Mouse (Mus musculus): ENCODE measurements at regions not wholly inside any gene's neighbourhood (a gene's known extent, or its start where the extent isn't known, plus 50 kb on each side); places are given as distances from the start of the nearest gene placed in this dataset.
A peak's percentile ranks its signal among the peaks of the same experiment; 100 is the strongest.

GRCm38 (mm10) chr4:12567643-12568042, 395.8 kb upstream of the Fam92a start:
- Histone ChIP-seq H3K27me3 (ENCODE audit: control insufficient read depth, insufficient read depth, low read depth, low read length) (no peaks in the 10 kb centered on the region), H3K4me2 (ENCODE audit: low read length) (no peak overlapping the region), H3K4me3 (ENCODE audit: low read depth, low read length) (no peak overlapping the region), H3K36me3 (ENCODE audit: control insufficient read depth, insufficient read depth, low read length) (no peaks in the 10 kb centered on the region), H3K9ac (ENCODE audit: low read depth, low read length) (no peak overlapping the region), H3K27ac (ENCODE audit: low read length) (no peak overlapping the region), H3K9me3 (replicated peaks; ENCODE audit: control insufficient read depth, low read length, poor library complexity, severe bottlenecking) (no peaks in the 10 kb centered on the region), H3K4me1 (ENCODE audit: control insufficient read depth, insufficient read depth, low read length) (0 out of 2 replicates have a peak, but pooled peaks cover 2% of the 10 kb centered on the region)
- WGBS, result 6% methylated on average over 5 of the region's 5 CpGs
- ATAC-seq, result no peak

DNA sequence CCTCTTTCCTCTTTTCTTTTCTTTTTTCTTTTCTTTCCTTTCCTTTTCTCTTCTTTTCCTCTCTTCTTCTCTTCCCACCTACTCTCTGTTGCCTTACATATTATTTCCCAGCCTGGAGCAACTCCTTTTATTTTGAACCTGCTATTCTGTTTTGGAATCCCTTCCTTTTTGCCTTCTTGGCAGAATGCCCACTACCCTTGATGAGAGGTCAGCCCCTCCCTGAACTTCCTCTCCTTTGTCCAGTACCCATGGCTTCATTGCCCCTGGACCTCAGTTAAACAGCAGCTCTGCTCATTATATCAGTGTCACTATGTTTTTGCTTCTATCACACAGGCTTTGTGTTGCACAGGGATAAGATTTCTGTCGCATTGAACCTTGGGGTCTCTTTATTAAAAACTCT, 391.2 kb upstream of the Fam92a start:
- H3K4me2 ChIP-seq (ENCODE audit: low read length), result no peak overlapping the region
- no peaks in the 10 kb centered on the region for H3K27me3 ChIP-seq (ENCODE audit: control insufficient read depth, insufficient read depth, low read depth, low read length)
- H3K27ac ChIP-seq (ENCODE audit: low read length), result no peak overlapping the region
- no peak for ATAC-seq
- WGBS, result 40% methylated on average over 1 of the region's 1 CpGs
- H3K9ac ChIP-seq (ENCODE audit: low read depth, low read length), result no peak overlapping the region
- no peaks in the 10 kb centered on the region for H3K9me3 ChIP-seq (replicated peaks; ENCODE audit: control insufficient read depth, low read length, poor library complexity, severe bottlenecking)
- H3K4me3 ChIP-seq (ENCODE audit: low read depth, low read length), result no peak overlapping the region
- H3K36me3 ChIP-seq (ENCODE audit: control insufficient read depth, insufficient read depth, low read length), result no peaks in the 10 kb centered on the region
- 0 out of 2 replicates have a peak, but pooled peaks cover 2% of the 10 kb centered on the region for H3K4me1 ChIP-seq (ENCODE audit: control insufficient read depth, insufficient read depth, low read length)

DNA sequence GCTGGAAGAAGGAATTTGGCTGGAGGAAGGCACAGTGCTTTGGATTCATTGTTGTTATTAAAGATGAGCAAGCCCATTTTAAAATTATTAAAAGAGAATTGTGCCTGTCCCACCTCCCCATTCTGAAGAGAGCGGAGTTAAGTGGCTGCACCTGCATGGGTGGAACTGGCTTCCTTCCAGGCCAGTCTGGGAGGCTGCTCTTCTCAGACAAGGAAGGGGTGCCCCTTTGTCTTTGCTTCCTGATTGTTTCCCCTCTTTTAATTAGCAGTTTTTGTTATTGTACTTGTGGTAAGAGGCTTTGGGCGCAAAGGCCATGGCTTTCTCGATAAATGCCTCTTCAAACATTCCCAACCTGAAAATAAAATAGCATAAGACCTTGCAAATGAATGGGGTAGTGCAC, 388.7 kb upstream of the Fam92a start:
- H3K27ac ChIP-seq (ENCODE audit: low read length), result no peak overlapping the region
- H3K9ac ChIP-seq (ENCODE audit: low read depth, low read length), result no peak overlapping the region
- 0 out of 2 replicates have a peak, but pooled peaks cover 2% of the 10 kb centered on the region for H3K4me1 ChIP-seq (ENCODE audit: control insufficient read depth, insufficient read depth, low read length)
- 56% methylated on average over 3 of the region's 3 CpGs for WGBS
- no peaks in the 10 kb centered on the region for H3K36me3 ChIP-seq (ENCODE audit: control insufficient read depth, insufficient read depth, low read length)
- no peak for ATAC-seq
- no peaks in the 10 kb centered on the region for H3K27me3 ChIP-seq (ENCODE audit: control insufficient read depth, insufficient read depth, low read depth, low read length)
- no peak overlapping the region for H3K4me3 ChIP-seq (ENCODE audit: low read depth, low read length)
- no peak overlapping the region for H3K4me2 ChIP-seq (ENCODE audit: low read length)
- H3K9me3 ChIP-seq (replicated peaks; ENCODE audit: control insufficient read depth, low read length, poor library complexity, severe bottlenecking), result no peaks in the 10 kb centered on the region

GRCm38 (mm10) chr4:12560015-12560414, 388.2 kb upstream of the Fam92a start:
- Histone ChIP-seq H3K4me1 (ENCODE audit: control insufficient read depth, insufficient read depth, low read length) (0 out of 2 replicates have a peak, but pooled peaks cover 2% of the 10 kb centered on the region), H3K36me3 (ENCODE audit: control insufficient read depth, insufficient read depth, low read length) (no peaks in the 10 kb centered on the region), H3K27me3 (ENCODE audit: control insufficient read depth, insufficient read depth, low read depth, low read length) (no peaks in the 10 kb centered on the region), H3K9me3 (replicated peaks; ENCODE audit: control insufficient read depth, low read length, poor library complexity, severe bottlenecking) (no peaks in the 10 kb centered on the region), H3K27ac (ENCODE audit: low read length) (no peak overlapping the region), H3K4me2 (ENCODE audit: low read length) (no peak overlapping the region), H3K4me3 (ENCODE audit: low read depth, low read length) (no peak overlapping the region), H3K9ac (ENCODE audit: low read depth, low read length) (no peak overlapping the region)
- WGBS, result 58% methylated on average over 4 of the region's 4 CpGs
- no peak for ATAC-seq

GRCm38 (mm10) chr4:12557105-12557504, 385.3 kb upstream of the Fam92a start:
- Histone ChIP-seq H3K27me3 (ENCODE audit: control insufficient read depth, insufficient read depth, low read depth, low read length) (no peaks in the 10 kb centered on the region), H3K27ac (ENCODE audit: low read length) (no peak overlapping the region), H3K9me3 (replicated peaks; ENCODE audit: control insufficient read depth, low read length, poor library complexity, severe bottlenecking) (no peaks in the 10 kb centered on the region), H3K4me2 (ENCODE audit: low read length) (no peak overlapping the region), H3K36me3 (ENCODE audit: control insufficient read depth, insufficient read depth, low read length) (no peaks in the 10 kb centered on the region), H3K4me1 (ENCODE audit: control insufficient read depth, insufficient read depth, low read length) (0 out of 2 replicates have a peak, but pooled peaks cover 2% of the 10 kb centered on the region), H3K9ac (ENCODE audit: low read depth, low read length) (no peak overlapping the region), H3K4me3 (ENCODE audit: low read depth, low read length) (no peak overlapping the region)
- ATAC-seq, result no peak
- 75% methylated on average over 2 of the region's 2 CpGs for WGBS

DNA sequence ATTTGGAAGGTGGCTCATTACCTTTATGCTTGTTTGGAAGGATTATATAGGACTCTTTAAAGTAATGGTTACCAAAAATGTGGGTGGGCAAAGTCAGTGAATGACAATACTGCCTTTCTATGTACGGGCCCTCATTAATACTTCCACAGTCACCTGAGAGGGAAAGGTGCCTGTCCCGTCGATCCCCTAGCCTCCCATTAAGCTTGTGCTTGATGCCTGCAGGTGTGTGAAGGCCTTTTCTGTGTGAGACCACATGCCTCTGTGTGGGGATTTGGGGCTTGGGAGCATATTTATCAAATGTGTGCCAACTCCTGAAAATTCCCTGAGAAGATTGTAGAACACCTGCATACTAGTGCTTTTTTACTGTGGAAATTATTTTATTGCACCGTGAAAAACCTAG, 377.4 kb upstream of the Fam92a start:
- no peak for ATAC-seq
- Histone ChIP-seq H3K4me2 (ENCODE audit: low read length) (no peak overlapping the region), H3K4me1 (ENCODE audit: control insufficient read depth, insufficient read depth, low read length) (no peaks in the 10 kb centered on the region), H3K27ac (ENCODE audit: low read length) (no peak overlapping the region), H3K27me3 (ENCODE audit: control insufficient read depth, insufficient read depth, low read depth, low read length) (no peaks in the 10 kb centered on the region), H3K4me3 (ENCODE audit: low read depth, low read length) (no peak overlapping the region), H3K9ac (ENCODE audit: low read depth, low read length) (no peak overlapping the region), H3K36me3 (ENCODE audit: control insufficient read depth, insufficient read depth, low read length) (no peaks in the 10 kb centered on the region), H3K9me3 (replicated peaks; ENCODE audit: control insufficient read depth, low read length, poor library complexity, severe bottlenecking) (no peaks in the 10 kb centered on the region)
- 86% methylated on average over 4 of the region's 4 CpGs for WGBS

- Histone ChIP-seq H3K4me3 (ENCODE audit: low read depth, low read length) (no peak overlapping the region), H3K36me3 (ENCODE audit: control insufficient read depth, insufficient read depth, low read length) (no peaks in the 10 kb centered on the region), H3K27ac (ENCODE audit: low read length) (no peak overlapping the region), H3K9ac (ENCODE audit: low read depth, low read length) (no peak overlapping the region), H3K4me2 (ENCODE audit: low read length) (no peak overlapping the region), H3K4me1 (ENCODE audit: control insufficient read depth, insufficient read depth, low read length) (peaks cover 10% of the 10 kb centered on the region), H3K27me3 (ENCODE audit: control insufficient read depth, insufficient read depth, low read depth, low read length) (no peaks in the 10 kb centered on the region), H3K9me3 (replicated peaks; ENCODE audit: control insufficient read depth, low read length, poor library complexity, severe bottlenecking) (no peaks in the 10 kb centered on the region)
- no peak for ATAC-seq
- 66% methylated on average over 2 of the region's 2 CpGs for whole genome bisulfite sequencing
Measured at GRCm38 (mm10) chr4:12543906-12544305, 372.1 kb upstream of the Fam92a start.

GRCm38 (mm10) chr4:12541508-12541907, 369.7 kb upstream of the Fam92a start:
- H3K9me3 ChIP-seq (replicated peaks; ENCODE audit: control insufficient read depth, low read length, poor library complexity, severe bottlenecking), result no peaks in the 10 kb centered on the region
- no peaks in the 10 kb centered on the region for H3K27me3 ChIP-seq (ENCODE audit: control insufficient read depth, insufficient read depth, low read depth, low read length)
- no peaks in the 10 kb centered on the region for H3K36me3 ChIP-seq (ENCODE audit: control insufficient read depth, insufficient read depth, low read length)
- no peak overlapping the region for H3K4me2 ChIP-seq (ENCODE audit: low read length)
- no peak overlapping the region for H3K27ac ChIP-seq (ENCODE audit: low read length)
- H3K4me3 ChIP-seq (ENCODE audit: low read depth, low read length), result no peak overlapping the region
- peaks cover 21% of the 10 kb centered on the region for H3K4me1 ChIP-seq (ENCODE audit: control insufficient read depth, insufficient read depth, low read length)
- ATAC-seq, result no peak
- no peak overlapping the region for H3K9ac ChIP-seq (ENCODE audit: low read depth, low read length)
- WGBS, result 96% methylated on average over 1 of the region's 1 CpGs

GRCm38 (mm10) chr4:12539184-12539791, 367.5 kb upstream of the Fam92a start:
- no peaks in the 10 kb centered on the region for H3K9me3 ChIP-seq (replicated peaks; ENCODE audit: control insufficient read depth, low read length, poor library complexity, severe bottlenecking)
- H3K27me3 ChIP-seq (ENCODE audit: control insufficient read depth, insufficient read depth, low read depth, low read length), result no peaks in the 10 kb centered on the region
- H3K4me3 ChIP-seq (ENCODE audit: low read depth, low read length), result no peak overlapping the region
- peaks cover 25% of the 10 kb centered on the region for H3K4me1 ChIP-seq (ENCODE audit: control insufficient read depth, insufficient read depth, low read length)
- ATAC-seq, result peak; percentile 61
- 16% methylated on average over 4 of the region's 4 CpGs for WGBS
- H3K4me2 ChIP-seq (ENCODE audit: low read length), result peak overlapping the region; percentile 46
- H3K36me3 ChIP-seq (ENCODE audit: control insufficient read depth, insufficient read depth, low read length), result no peaks in the 10 kb centered on the region
- peak overlapping the region; percentile 82 for H3K27ac ChIP-seq (ENCODE audit: low read length)
- peak overlapping the region; percentile 35; the same call in 1 of the 2 replicates for H3K9ac ChIP-seq (ENCODE audit: low read depth, low read length)
